Mouse (Mus musculus) E14TG2a.4 (cell line): Measurements from ENCODE around the gene Sun1.

Source experiments
- CTCF ChIP-seq: conservative IDR thresholded peaks from 2 replicates; pipeline ENCODE4 v1.5.1; 2014; ENCODE audit warnings: low read length
- NANOG ChIP-seq: IDR thresholded peaks from 2 replicates; pipeline ENCODE4 v1.6.1; 2014; ENCODE audit warnings: borderline replicate concordance, low read length, mixed read lengths
- POU5F1 ChIP-seq: IDR thresholded peaks from 2 replicates; pipeline ENCODE4 v1.6.1; 2014; ENCODE audit warnings: low read length, borderline replicate concordance

DNA sequence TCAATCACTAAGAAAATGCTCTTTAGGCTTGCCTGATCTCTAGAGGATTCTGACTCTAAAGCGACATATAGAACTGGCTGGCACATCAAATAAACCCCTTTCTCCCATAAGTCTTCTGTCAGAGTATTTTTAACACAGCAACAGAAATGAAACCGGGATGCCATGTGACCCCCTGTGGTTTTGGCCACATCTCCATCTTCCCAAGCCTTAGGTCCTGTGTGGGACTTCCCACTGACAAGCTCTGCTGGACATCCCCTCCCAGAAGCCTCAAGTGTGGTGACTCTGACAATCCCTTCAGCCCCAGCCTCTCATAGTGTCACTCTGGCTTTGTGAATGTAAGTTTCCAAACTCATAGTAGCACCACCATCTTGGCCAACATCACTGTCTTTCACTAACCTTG, 93.7 kb downstream of the Sun1 start:
- no peak for TF ChIP-seq CTCF
- TF ChIP-seq POU5F1 = no peak
- no peak for TF ChIP-seq NANOG
